Mouse (Mus musculus) ZHBTc4 (cell line): ENCODE results near the gene Yipf4.
A peak's percentile ranks its signal among the peaks of the same experiment; 100 is the strongest.

Source experiments
- DNase-seq: peaks from one replicate; pipeline ENCODE4 v3.0.0-alpha.2; 2011; ENCODE audit warnings: low read depth, low spot score

Gene Yipf4

DNA sequence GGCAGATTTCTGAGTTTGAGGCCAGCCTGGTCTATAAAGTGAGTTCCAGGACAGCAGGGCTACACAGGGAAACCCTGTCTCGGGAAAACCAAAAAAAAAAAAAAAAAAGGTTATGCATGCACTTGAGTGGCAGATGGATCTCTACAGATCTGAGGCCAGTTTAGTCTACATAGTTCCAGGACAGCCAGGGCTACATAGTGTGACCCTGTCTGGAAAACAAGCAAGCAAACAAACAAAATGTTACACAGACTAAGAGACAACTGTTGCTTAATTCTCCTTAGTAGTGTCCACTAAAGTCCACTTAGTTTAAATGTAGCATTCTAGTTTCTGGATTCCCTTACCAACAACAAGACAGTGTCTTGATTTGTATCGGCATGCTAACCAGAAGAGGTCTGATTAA lies 36.8 kb downstream of the Yipf4 start:
- DNase-seq, result no peak

DNA sequence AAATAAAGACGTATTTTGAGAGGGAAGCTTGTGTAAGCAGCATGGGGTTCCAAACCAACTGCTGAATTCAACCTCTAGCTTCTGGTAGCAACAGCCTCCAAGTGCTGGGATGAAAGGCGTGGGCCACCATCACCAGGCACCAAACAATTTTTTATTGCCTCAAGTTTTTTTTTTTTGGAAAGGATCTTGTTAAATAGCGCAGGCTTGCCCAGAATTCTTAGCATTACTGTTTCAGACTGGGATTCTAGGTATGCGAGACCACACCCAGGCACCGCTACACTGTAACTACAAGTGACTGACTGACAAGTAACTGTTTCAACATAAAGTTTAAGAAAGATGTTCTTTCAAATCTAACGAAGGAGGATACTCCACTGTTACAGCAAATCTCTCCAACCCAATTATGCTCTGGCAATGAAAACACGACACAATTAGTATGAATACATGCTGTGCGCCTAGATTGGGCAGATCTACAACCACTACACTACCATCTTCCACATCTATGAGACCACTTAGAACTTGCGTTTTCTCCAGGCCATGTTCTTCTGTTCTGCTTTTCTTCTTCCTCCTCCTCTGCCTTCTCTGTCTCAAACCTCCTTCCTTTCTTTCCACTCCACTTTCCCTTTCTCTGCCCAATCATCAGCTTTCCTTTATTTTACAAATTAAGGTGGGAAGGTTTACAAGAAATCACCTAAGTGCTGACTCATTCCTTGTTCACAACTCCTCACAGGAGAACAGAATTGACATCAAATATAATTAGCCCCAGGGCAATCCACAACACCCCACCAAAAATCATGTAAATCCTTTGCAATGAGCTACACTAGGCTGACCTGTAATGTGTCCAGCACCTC lies 37.7 kb downstream of the Yipf4 start:
- DNase-seq, result peak; percentile 67

DNA sequence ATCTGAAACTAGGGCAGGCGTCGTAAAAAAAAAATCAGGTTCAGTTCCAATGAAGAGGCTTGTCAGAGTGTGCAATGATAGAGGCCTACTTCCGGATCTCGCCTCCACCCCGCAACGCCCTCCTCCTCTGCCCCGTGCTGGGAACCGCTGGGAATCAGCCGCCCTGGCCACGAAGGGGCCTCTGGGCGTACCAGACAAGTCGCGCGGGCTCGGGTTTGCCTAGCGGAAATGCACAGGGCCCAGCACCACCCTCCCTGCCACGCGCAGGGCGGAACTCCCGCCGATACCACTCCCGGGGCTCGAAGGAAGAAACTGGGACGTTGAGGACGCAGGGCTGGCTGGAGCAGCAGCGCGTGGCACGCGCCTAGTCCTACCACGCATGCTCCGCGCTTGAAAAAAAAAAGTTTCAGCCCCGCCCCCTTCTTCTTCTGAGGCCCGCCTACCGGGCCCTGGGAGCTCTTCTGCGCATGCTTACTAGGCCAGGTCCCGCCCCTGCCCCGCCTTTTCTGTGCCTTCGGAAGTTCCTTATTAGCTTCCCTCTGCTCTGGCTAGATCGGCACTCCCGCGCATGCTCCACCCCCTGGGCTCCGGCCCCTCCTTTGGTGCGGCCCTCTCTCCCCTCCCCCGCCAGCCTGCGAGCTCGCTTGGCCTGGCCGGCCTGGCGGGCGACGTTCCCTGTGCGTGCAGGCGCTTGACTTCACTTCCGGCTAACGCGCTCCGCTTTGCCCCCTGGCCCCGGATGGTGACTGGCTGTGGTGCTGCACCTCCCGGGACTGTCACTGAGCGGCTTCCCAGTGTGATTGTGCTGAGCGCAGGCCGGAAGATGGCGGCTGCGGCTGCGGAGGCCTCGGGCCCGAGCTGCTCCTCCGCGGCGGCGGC lies 38.7 kb downstream of the Yipf4 start, which contains the start of gene Birc6:
Gene Birc6 (plus strand): TSS at position 567 of the 879 bp plus-strand sequence.
- peak; percentile 96 for DNase-seq

DNA sequence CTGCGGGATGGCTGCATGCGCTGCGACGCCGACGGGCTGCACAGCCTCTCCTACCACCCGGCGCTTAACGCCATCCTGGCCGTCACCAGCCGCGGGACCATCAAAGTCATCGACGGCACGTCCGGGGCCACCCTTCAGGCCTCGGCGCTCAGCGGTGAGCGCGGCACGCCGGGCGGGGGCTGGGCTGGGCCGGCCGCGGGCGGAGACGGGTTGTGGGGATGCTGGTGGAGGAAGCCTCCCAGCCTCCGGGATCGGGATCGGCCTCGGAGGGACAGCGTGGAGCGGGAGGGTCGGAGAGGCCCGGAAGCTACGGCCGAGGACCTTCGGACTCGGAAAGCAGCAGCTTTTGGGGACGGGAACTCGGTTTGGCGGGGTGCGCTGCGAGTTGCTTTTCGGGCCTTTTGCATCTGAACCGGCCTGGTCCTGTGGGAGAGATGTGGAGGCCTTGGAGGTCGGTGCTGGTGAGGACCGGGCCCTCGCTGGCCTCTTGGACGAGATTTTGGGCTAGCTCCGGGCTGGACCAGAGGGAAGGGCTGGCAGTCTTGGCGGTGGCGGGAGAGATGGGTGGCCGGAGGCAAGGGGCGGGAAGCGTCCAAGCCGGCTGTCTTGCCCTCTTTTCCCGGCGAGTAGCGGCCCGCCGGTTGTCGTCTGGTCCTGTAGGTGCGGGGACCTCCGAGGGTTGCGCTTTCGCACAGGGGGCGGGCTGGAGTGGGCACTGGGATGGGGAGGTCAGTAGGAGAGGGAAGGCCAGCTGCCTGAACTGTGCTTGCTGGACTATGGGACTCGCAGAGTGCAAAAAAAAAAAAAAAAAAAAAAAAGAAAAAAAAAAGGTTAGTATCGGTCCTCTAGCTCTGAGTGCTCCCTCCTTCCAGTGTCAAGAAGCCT lies 39.6 kb downstream of the Yipf4 start:
- DNase-seq, result no peak

DNA sequence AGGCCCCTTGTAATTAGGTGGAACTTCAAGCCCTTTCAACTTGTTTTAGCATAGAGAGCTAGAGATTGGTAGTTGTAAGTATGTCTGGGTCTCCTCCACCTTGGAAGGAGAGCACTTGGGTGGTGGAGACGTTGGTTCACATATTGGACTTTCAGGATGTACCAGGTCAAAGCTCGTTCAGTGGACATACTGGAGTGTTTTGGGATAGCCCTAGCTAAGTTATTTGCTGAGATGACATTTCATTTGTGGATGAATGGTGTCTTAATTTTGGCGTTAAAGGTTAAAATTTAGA lies 40.2 kb downstream of the Yipf4 start:
- no peak for DNase-seq

DNA sequence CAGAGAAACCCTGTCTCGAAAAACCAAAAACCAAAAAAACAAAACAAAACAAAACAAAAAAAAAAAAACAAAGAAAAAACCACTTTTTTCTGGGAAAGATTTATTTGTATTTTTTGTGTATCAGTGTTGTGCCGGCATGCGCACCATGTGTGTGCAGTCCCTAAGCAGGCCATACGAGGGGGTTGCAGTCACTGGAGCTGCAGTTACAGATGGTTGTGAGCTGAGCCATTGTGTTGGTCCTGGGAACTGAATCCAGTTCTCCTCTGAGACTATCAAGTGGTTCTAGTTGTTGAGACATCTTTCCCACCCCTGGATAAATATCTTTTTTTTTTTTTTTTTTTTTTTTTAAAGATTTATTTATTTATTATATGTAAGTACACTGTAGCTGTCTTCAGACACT lies 45.7 kb downstream of the Yipf4 start:
- peak; percentile 49 for DNase-seq

DNA sequence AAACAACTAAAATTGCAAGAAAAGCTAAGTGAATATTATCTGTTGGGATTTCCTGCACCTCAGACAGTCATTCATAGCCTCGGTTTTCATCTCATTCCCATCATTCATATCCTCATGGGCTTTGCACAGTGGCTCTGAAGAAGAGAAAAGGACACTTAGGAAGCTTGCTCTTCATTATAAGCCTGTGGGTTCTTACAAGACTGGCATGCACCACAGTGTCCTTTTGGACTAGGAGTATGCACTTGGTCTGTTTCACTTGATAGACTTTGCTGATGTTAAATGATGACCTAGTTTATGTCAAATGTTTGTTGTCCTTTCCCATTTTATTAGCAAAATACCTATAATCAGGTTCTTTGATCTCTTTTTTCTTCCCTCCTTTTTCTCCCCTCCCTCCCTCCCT lies 48.2 kb downstream of the Yipf4 start:
- no peak for DNase-seq

DNA sequence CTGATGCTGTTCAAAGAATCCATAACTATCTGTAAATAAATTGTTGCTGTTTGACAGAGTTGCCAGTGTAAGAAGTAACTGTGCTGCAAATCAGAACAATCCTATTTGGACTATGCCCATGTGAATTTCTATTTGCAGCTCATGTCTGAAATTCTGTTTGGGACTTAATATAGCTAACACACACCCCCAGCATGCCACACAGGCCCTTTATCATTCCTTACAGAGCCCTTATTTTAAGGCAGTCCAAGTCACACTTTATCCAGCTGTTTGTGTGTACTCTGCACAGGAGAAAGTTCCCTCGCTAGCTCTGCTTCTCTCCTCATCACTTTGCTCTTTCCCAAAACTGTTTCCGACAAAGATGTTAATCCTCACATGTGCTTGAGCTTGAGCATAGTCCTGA lies 54.3 kb downstream of the Yipf4 start:
- DNase-seq, result no peak
